Comparison of ENCODE assay signal across 22 mouse cellular contexts in genomic region chr14:79537921-79538320, GRCm38 (mm10). TPM values are rescaled to one million over a fixed set of nuclear protein-coding genes. Genes with fewer than 3 reads are reported as not detected.
DNase-seq lines count a peak whose midpoint lies in the region; ATAC-seq and TF ChIP-seq lines count a peak whose summit lies in the region.
"Had no signal": no experiment of that assay in that cellular context is flagged by ENCODE, and none has a peak within 500 bp of the region (broad histone marks: within the 10 kb centered on the region; RNA-seq: fewer than 3 reads in every experiment).

No protein-coding gene starts in this region.

- no peak for ATAC-seq in liver, embryonic 11.5 days (replicated peaks; ENCODE audit: low FRiP score)
- no peak for ATAC-seq in liver, embryonic 12.5 days
- ATAC-seq: forebrain, postnatal 0 days; hindbrain, embryonic 16.5 days; intestine, embryonic 16.5 days; lung, postnatal 0 days had no signal

- DNase-seq in gastrocnemius, adult 2 months: no peak
- no peak for DNase-seq in gastrocnemius, adult 8-10 months (ENCODE audit: low spot score in 2 of 2)
- DNase-seq in liver, embryonic 11.5 days (ENCODE audit: low spot score): no peak
- no peak for DNase-seq in liver
- DNase-seq in kidney, adult 11 months: no peak
- DNase-seq: adrenal gland, postnatal 36 days; cerebellum, adult 11 months; cerebellum, adult 9-11 months; forebrain, postnatal 0 days; kidney, postnatal 25 days had no signal

- peak overlapping the region; percentile 23; the same call in 1 of the 2 replicates for H3K4me3 ChIP-seq in gastrocnemius, adult 2 months
- peak overlapping the region; percentile 25 for H3K4me3 ChIP-seq in liver, embryonic 11.5 days (ENCODE audit: low read depth, low read length)
- H3K4me3 ChIP-seq in liver, embryonic 12.5 days: peak overlapping the region; percentile 43
- no peak overlapping the region for H3K4me3 ChIP-seq in small intestine, adult 2 months (ENCODE audit: low read depth, low read length)
- H3K4me3 ChIP-seq: embryonic facial prominence, embryonic 10.5 days; heart, embryonic 12.5 days; hindbrain, embryonic 10.5 days; layer of hippocampus, adult 2 months; limb, embryonic 10.5 days; midbrain, embryonic 12.5 days had no signal

- intact Hi-C loops in gastrocnemius, adult 2 months (cut with DNase I): no loop called here

- H3K9me3 ChIP-seq in liver, embryonic 11.5 days (ENCODE audit: control insufficient read depth, low read length): no peaks in the 10 kb centered on the region
- no peaks in the 10 kb centered on the region for H3K9me3 ChIP-seq in liver, embryonic 12.5 days (replicated peaks)
- H3K9me3 ChIP-seq: embryonic facial prominence, embryonic 10.5 days; heart, embryonic 12.5 days; hindbrain, embryonic 10.5 days; limb, embryonic 10.5 days; midbrain, embryonic 12.5 days had no signal

- peaks cover 30% of the 10 kb centered on the region for H3K4me1 ChIP-seq in liver, embryonic 11.5 days (replicated peaks; ENCODE audit: control insufficient read depth, insufficient read depth, low read length)
- peaks cover 72% of the 10 kb centered on the region for H3K4me1 ChIP-seq in liver, embryonic 12.5 days
- peaks cover 6% of the 10 kb centered on the region for H3K4me1 ChIP-seq in small intestine, adult 2 months (ENCODE audit: control insufficient read depth, insufficient read depth, insufficient read length, low read length)
- H3K4me1 ChIP-seq: hindbrain, embryonic 10.5 days; limb, embryonic 10.5 days; midbrain, embryonic 12.5 days had no signal

- H3K4me2 ChIP-seq in liver, embryonic 11.5 days: peak overlapping the region; percentile 57
- peak overlapping the region; percentile 63 for H3K4me2 ChIP-seq in liver, embryonic 12.5 days
- H3K4me2 ChIP-seq: midbrain, embryonic 12.5 days had no signal

- no peaks in the 10 kb centered on the region for H3K36me3 ChIP-seq in liver, embryonic 11.5 days (ENCODE audit: control insufficient read depth, insufficient read depth, low read length)
- H3K36me3 ChIP-seq in liver, embryonic 12.5 days: peaks cover 22% of the 10 kb centered on the region
- peaks cover 11% of the 10 kb centered on the region for H3K36me3 ChIP-seq in small intestine, adult 2 months (ENCODE audit: control insufficient read depth, insufficient read depth, low read length)
- H3K36me3 ChIP-seq: embryonic facial prominence, embryonic 10.5 days; heart, embryonic 12.5 days; hindbrain, embryonic 10.5 days; limb, embryonic 10.5 days; midbrain, embryonic 12.5 days had no signal

- no peaks in the 10 kb centered on the region for H3K27me3 ChIP-seq in liver, embryonic 11.5 days (replicated peaks; ENCODE audit: control insufficient read depth, insufficient read depth, low read length)
- no peaks in the 10 kb centered on the region for H3K27me3 ChIP-seq in liver, embryonic 12.5 days (replicated peaks)
- H3K27me3 ChIP-seq in small intestine, adult 2 months (ENCODE audit: control insufficient read depth, insufficient read depth, low read length): no peaks in the 10 kb centered on the region
- H3K27me3 ChIP-seq: heart, embryonic 12.5 days; midbrain, embryonic 12.5 days had no signal

- no peak overlapping the region for H3K9ac ChIP-seq in liver, embryonic 11.5 days (ENCODE audit: low read depth, low read length)
- H3K9ac ChIP-seq in liver, embryonic 12.5 days: peak overlapping the region; percentile 61; the same call in 1 of the 2 replicates
- H3K9ac ChIP-seq: forebrain, postnatal 0 days; heart, embryonic 12.5 days; midbrain, embryonic 12.5 days had no signal

- no peak for TF ChIP-seq POLR2A in small intestine, adult 2 months (IDR thresholded peaks at IDR 0.05; ENCODE audit: low read depth, low read length)

- no peak for TF ChIP-seq CTCF in gastrocnemius, adult 2 months (IDR thresholded peaks at IDR 0.05)
- TF ChIP-seq CTCF in small intestine, adult 2 months (IDR thresholded peaks at IDR 0.05; ENCODE audit: extremely low read depth, insufficient read length, insufficient replicate concordance, low read depth, low read length): no peak

- H3K27ac ChIP-seq in gastrocnemius, adult 2 months: no peak overlapping the region
- H3K27ac ChIP-seq in liver, embryonic 11.5 days (ENCODE audit: low read depth, low read length): no peak overlapping the region
- peak overlapping the region; percentile 78 for H3K27ac ChIP-seq in liver, embryonic 12.5 days
- H3K27ac ChIP-seq in small intestine, adult 2 months (ENCODE audit: insufficient read depth, low read depth, low read length): peak overlapping the region; percentile 9; the same call in 1 of the 2 replicates
- H3K27ac ChIP-seq: embryonic facial prominence, embryonic 10.5 days; hindbrain, embryonic 10.5 days; layer of hippocampus, adult 2 months; limb, embryonic 10.5 days; macrophage; midbrain, embryonic 12.5 days had no signal

RNA-seq across cellular contexts. Expression of gene Sugt1, which starts 49.6 kb away (rescaled TPM):
- 10 to 100 TPM; 96.5 to 97.2 TPM for total RNA-seq in gastrocnemius, adult 2 months (2021)
- total RNA-seq in gastrocnemius, adult 8-10 months (2022): 100 to 1,000 TPM in 2 of 4 experiments, 10 to 100 TPM in 2; 89.1 to 121 (median 109) TPM
- 95.0 and 95.5 TPM in 2 replicates for polyA plus RNA-seq in liver, embryonic 11.5 days (2014; fragmentation: Nextera tagmentation; extraction: Ambion mirVana)
- polyA plus RNA-seq in liver, embryonic 12.5 days (2016; fragmentation: Nextera tagmentation; extraction: Ambion mirVana): 57.7 and 63.2 TPM in 2 replicates
- polyA plus RNA-seq in small intestine, adult 2 months (2012; rRNA removed): 1.2 and 1.7 TPM in 2 replicates

RNA-seq across cellular contexts. Expression of gene Wbp4, which starts 56.6 kb away (rescaled TPM):
- total RNA-seq in gastrocnemius, adult 2 months (2021): 10 to 100 TPM; 19.3 to 25.7 TPM
- 10 to 100 TPM; 18.1 to 23.2 (median 20.3) TPM for total RNA-seq in gastrocnemius, adult 8-10 months (2022)
- 35.8 and 38.7 TPM in 2 replicates for polyA plus RNA-seq in liver, embryonic 11.5 days (2014; fragmentation: Nextera tagmentation; extraction: Ambion mirVana)
- 22.4 and 23.5 TPM in 2 replicates for polyA plus RNA-seq in liver, embryonic 12.5 days (2016; fragmentation: Nextera tagmentation; extraction: Ambion mirVana)
- polyA plus RNA-seq in small intestine, adult 2 months (2012; rRNA removed): 0.98 and 2.0 TPM in 2 replicates

RNA-seq across cellular contexts. Expression of gene Elf1, which starts 56.9 kb away (rescaled TPM):
- total RNA-seq in gastrocnemius, adult 2 months (2021): 1 to 10 TPM; 4.6 to 6.0 TPM
- 1 to 10 TPM; 3.0 to 4.3 (median 4.0) TPM for total RNA-seq in gastrocnemius, adult 8-10 months (2022)
- polyA plus RNA-seq in liver, embryonic 11.5 days (2014; fragmentation: Nextera tagmentation; extraction: Ambion mirVana): 22.7 and 25.3 TPM in 2 replicates
- polyA plus RNA-seq in liver, embryonic 12.5 days (2016; fragmentation: Nextera tagmentation; extraction: Ambion mirVana): 18.9 and 21.2 TPM in 2 replicates
- polyA plus RNA-seq in small intestine, adult 2 months (2012; rRNA removed): 6.4 and 20.1 TPM in 2 replicates

Comparison
In these comparisons a context has a peak if more than half of its experiments do, and no peak if none do; other contexts are left out.
1. H3K27ac ChIP-seq: peak in liver, embryonic 12.5 days (single experiment) and small intestine, adult 2 months (single experiment); none in gastrocnemius, adult 2 months (single experiment) and liver, embryonic 11.5 days (single experiment).
2. RNA of gene Sugt1, which starts 49.6 kb away (polyA plus RNA-seq): 95.0 to 95.5 TPM in liver, embryonic 11.5 days and 57.7 to 63.2 TPM in liver, embryonic 12.5 days; 1.2 to 1.7 TPM in small intestine, adult 2 months; every median in the first group is over 10 times any median in the second.